Mouse (Mus musculus): ENCODE measurements around the gene Tead2.

DNA sequence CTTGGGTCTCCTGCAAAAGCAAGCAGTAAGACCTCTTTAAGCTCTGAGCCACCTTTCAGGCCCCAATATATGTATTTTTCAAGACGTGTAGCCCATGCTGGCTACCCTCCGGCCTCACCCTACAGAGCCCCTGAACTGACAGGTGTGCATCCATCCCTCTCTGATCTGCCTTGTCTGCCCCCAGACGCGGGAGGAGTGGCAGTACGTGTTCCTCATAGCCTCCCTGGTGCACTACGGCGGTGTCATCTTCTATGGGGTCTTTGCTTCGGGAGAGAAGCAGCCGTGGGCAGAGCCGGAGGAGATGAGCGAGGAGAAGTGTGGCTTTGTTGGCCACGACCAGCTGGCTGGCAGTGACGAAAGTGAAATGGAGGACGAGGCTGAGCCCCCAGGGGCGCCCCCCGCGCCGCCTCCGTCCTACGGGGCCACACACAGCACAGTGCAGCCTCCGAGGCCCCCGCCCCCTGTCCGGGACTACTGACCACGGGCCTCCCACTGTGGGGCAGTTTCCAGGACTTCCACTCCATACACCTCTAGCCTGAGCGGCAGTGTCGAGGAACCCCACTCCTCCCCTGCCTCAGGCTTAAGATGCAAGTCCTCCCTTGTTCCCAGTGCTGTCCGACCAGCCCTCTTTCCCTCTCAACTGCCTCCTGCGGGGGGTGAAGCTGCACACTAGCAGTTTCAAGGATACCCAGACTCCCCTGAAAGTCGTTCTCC is 40.8 kb upstream of the Tead2 start:
- TF ChIP-seq GATA1 (IDR thresholded peaks at IDR 0.05; ENCODE audit: low read length) = no peak
- TF ChIP-seq TAL1 (IDR thresholded peaks at IDR 0.05; ENCODE audit: low read length) = no peak
